Mouse (Mus musculus) megakaryocyte, adult 5-6 weeks (primary cell): ENCODE results near the gene Egfl7. TPM values are rescaled to one million over a fixed set of nuclear protein-coding genes. Genes with fewer than 3 reads are reported as not detected.

Experiments
- ATAC-seq: 2 replicates; pipeline ENCODE4 v1.8.0; 2016; ENCODE audit warnings: mild to moderate bottlenecking, inconsistent platforms; ENCODE audit not compliant: poor library complexity, severe bottlenecking
- total RNA-seq, 2 experiments: library from RNA; stranded (forward) in 1 of 2; stranded (reverse) in 1 of 2; fragments of 153-499, 151-499 nt in 1 of 2; fragments of 221-1000, 200-1000 nt in 1 of 2; gene quantifications; 2 replicates each; pipeline versions ENCODE4 v1.2.3 to v1.2.4; 2015 to 2017

Egfl7 gene
- total RNA-seq, 2 experiments from 2014 or later, result 1.6 to 3.7 TPM

DNA sequence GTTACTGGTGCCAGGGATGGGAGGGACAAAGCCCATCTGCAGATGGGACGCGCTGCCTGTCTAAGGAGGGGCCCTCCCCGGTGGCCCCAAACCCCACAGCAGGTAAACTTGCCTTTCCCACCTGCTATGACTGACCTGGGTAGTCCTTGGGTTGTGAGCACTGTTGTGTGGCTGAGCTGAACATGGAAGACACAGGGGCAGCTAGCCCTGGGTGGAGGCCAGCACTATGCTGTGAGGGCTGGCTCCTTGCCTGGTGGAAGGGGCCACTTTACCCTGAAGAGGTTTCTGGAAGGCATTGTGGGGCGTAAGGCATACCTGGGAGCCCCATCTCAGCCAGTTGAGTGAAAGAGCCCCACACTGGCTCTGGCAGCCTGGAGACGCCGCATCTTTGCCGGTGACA lies 11.1 kb downstream of the Egfl7 start:
- ATAC-seq, result no peak

DNA sequence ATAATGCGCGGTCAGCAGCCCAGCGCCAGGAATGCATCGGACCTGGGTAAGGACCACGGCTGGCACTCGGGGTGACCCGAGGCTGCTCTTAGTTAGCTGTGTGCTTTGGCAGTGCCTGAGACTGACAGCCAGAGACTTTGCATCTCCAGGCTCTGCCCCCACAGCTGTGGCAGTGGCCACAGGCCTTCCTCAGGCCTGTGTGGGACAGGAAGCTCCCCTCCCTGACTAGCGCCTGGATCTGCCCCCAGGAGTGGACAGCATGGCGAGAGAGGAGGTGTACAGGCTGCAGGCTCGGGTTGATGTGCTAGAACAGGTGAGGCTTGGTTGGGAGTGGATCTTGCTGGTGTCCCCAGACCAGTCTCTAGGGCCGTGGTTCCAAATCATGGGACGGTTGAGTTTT lies 11.6 kb downstream of the Egfl7 start:
- ATAC-seq, result no peak

DNA sequence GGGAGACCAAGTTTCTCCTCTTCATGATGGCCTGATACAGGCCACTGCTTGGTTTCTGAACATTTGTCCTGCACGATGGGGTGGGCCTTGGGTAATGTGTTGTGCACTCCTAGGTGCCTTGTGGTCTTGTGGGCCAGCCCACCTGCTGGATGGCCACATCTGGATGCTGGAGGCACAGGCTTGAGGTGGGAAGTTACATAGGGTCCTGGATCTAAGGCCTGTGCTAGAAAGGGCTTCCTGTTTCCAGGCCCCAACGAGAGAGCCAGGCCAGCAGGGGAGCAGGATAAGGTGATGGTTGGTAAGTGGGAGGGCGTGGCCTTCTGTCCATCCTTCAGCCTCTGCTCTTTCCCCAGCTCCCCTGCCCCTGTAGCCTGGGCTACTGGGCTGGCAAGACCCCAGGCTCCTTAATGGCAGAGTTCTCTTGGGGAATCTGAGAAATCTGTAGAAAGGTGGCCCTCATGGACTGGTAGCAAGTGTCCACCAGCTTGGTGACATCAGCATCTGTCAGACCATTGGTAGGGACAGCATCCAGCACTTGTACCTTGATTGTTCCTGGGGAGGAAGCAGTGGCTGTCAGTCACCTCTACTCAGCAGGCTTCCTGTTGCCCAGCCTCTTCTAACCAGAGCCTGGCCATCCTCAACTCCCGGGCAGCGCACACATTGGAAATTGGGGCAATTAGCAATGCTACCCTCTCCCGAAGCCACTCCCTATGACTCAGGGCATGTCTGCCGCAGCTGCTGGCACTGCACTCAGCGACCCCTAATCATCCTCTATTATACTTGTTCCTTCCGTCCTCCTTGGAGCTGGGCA lies 13.6 kb downstream of the Egfl7 start:
- no peak for ATAC-seq

DNA sequence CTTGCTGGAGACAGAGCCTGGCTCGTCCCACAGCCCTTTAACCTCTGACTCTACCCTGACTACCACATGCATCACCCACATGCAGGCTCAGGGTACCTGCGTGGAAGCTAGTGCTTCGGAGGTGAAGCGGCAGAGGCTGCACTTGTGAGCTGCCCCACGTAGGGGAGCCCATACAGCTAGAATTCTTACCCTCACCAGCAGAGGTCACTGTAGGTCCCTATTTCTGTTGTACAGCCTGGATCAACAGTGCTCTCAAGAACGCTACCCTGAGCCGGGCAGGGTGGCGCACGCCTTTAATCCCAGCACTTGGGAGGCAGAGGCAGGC lies 14.2 kb downstream of the Egfl7 start:
- peak; percentile 80 for ATAC-seq

DNA sequence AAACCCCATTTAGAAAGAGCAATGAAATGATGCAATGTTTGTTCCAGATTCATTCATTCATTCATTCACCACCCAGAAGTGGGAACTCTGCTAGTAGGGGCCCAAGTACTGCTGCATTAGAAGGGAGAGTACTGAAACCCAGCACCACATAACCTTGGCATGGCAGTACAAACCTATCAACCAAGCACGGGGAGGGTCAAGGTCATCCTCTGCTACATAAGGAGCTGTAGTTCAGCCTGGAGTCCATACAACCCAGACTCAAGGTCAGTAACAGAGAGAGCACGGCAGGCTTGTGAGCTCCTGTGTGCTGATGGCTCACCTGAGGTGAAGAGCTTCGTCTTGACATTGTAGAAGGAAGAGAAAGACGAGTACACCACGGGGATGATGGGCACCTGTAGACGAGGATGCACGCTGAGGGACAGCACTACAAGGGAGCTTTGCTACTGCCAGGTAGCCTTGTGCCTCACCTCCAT lies 14.7 kb downstream of the Egfl7 start:
- no peak for ATAC-seq

DNA sequence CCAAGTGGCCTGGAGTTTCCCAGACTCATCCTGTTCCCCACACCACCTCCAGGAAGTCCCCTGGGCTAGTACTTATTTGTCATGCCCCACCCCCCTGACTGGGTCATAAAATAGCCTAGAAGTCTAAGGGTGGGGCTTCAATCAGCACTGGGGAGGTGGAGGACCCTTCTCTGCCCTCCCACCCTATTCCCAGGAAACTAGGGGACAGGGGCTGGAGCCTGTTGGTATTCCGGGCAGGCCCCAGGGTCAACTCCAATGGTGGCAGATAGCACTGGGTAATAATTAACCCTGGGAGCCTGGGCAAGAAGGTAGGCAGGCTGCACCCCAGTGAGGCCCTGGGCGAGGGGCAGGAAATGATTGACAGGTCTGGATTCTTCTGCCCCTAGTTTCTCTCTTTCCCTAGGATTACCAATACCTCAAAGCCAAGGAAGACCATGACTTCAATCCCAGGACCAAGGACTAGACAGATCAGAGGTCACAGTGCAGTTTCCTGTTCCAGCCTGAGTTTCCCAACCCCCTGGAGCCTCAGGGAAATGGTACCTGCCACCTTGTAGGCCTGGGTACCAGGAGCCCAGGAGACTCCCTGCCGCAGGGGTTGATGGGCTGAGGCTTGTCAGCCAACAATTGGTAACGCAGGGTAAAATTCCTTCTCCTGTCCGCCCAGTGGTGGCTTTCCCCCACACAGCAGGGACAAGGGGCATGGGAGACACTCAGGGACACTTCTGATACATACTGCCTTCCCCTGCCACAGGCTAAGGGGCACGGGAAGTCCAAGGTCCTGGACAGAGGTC lies 15.3 kb downstream of the Egfl7 start:
- ATAC-seq, result no peak

DNA sequence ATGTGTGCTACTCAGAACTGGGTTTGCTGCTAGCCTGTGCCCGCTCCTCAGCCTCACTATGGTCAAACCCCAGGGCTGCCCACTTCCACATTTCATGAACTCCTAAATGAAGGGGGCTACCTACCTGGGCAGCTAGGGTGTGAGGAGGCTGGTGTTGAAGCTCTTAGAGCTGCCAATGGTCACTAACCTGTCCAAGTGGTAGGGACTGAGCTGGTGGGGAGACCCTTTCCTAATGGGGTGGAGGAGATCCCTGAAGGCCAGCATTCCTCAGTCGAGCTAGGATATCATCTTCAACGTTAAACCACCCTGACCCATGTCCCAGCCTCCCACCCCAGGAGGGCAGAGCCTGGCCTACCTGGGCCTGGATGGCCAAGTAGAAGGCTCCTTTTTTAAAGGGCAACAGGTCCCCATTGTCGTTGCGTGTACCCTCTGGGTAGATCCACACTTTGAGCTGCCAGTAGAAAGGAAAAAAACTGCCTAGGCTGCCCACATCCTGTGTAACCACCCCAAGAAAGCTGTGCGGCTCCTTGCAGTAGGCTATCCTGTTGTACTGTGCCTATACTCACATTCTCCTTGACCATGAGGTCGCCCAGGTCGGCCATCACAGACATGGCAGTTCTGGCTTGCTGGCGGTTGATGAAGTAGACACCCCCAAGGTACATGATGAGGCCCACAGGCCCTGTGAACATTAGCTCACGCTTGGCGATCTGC lies 16.1 kb downstream of the Egfl7 start:
- no peak for ATAC-seq

DNA sequence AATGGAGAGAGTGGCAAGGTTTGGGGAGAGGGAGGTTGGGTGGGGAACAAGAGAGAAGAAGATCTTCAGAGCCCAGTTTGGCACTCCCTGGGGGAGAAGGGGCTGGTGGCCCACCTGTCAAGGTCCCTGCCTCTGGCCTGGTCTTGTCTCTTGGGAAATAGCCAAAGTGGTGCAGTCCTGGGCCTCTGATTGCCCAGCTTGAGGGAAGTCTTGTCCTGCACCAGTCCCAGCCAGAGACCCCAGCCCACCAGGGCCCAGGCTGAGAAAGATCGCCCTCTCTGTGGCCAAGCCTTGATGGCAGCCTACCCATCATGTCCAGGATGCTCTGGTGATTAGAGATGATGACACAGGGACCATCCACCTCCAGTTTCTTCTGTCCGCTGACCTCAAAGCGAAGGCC lies 17.1 kb downstream of the Egfl7 start:
- no peak for ATAC-seq

DNA sequence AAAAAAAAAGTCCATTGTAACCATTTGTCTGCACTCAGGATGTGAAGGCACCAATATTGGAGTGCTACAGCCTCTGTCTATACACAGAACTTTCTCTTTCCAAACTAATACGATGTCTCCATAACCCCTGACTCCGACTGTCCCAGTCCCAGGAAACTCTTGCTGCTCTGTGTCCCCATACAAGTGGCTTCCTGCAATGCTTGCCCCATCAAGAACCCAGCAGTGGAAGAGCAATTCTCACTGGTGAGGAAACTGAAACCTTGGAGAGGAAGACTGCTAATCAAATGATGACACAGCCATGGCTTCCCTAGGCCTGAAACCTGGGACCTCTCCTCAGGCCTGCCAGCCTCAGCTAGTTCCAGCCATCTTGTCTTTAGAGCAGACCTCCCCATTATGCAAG lies 18.0 kb downstream of the Egfl7 start:
- peak; percentile 63 for ATAC-seq

DNA sequence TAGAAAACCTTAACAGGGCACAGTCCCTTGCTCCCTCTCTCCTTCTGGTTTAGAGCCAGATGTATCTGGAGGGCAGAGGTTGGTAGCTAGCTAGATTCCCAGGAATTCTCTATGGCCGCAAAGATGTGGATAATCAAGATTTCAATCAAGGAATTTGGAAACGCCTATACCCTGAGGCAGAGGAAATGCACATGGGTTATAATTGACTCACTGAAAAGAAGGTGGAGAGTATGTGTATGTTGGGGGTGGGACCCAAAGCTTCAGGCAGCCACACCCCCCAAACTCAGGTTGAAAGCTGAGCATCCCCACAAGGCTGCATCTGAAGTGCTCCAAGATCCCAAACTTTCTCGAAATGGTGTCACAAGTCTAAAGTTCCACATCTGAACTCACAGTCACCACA lies 18.6 kb downstream of the Egfl7 start:
- ATAC-seq, result no peak

DNA sequence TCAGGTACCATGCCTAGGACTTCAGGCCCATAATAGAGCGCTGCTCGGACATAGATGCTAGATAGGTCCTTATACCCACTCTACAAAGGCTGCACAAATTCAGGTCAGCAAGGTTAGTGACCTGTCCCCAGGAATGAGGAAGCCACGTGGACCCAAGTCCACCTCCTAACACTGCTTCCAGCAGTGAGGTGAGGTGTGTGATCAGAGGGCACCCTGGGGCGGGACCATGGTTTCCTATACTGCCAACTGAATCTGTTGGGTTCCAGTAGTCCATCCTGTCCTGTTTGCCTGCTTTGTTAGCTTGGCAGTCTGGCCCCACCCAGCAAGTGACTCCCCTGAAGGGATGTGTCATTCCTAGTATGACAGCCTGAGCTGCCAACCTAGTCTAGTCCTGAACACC lies 20.2 kb downstream of the Egfl7 start:
- ATAC-seq, result no peak

DNA sequence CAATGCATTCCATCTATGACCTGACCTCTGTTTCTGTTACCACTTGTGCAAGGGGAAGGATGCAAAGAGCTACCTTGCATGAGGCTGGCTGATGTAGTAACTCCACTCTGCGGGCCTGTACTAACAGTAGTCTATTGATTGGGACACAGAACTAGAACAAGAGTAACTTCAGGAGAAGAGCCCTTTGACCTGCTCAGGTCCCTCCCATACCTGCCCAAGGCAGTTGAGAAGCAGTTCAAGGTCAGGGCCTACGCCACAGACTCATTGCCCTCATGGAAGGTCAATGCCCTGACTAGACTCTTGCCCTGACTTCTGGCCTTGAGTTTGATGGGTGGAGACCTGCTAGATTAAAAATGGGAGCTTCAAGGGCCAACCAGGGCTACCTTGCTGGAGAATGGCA lies 20.9 kb downstream of the Egfl7 start:
- no peak for ATAC-seq

DNA sequence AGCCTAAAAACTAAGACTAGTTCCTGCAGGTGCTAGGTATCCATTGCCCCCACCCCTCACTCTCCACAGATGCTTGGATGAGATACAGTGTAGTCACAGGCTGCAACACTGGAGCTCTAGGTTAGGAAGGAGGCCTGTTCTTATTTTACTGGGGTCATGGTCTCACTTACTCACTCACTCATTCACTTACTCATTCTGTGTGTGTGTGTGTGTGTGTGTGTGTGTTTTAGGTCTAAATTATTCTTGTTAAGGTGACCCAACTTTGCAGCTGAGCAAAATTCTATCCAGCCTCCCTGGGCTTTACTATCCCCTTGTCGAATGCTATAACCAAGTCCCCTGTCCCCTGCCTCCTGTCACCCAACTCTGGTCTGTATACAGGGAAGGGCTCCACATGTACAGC lies 21.8 kb downstream of the Egfl7 start:
- no peak for ATAC-seq

DNA sequence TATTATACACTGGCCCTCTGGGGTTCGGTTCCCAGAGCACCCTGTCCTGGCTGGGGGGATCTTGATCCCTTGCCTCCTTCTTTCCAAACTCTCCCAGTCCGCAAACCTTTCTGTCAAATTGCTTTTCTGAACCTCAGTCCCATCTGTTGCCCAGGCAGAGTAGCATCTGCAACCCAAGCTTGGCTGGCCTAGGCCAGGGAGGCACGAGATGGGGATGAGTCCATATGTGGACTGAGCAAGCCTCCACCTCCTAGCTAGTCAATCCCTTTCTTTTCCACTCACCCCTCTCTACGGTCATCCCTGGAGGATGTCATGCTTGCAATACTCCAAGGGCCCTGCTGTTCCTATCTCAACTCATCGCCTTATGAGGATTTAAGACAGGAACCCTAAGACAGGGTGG lies 22.8 kb downstream of the Egfl7 start:
- ATAC-seq, result no peak

DNA sequence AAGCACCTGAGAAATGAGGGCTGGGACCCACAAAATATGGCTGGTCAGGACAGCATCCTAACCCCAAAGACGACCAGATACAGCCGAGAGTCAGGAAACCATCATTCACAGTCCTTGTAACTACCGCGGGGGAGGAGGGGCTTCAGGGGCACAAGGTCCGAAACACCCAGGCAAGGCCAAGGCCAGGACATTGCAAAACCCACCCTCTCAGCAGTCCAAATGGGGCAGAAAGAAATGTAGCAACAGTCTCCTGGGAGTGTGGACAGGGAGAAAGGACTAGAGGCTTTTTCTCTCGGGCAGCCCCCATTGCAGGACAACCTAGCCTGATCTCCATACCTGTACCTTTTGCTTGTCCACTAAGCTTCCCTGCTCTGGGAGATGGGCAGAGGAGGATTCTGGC lies 23.3 kb downstream of the Egfl7 start:
- ATAC-seq, result no peak

DNA sequence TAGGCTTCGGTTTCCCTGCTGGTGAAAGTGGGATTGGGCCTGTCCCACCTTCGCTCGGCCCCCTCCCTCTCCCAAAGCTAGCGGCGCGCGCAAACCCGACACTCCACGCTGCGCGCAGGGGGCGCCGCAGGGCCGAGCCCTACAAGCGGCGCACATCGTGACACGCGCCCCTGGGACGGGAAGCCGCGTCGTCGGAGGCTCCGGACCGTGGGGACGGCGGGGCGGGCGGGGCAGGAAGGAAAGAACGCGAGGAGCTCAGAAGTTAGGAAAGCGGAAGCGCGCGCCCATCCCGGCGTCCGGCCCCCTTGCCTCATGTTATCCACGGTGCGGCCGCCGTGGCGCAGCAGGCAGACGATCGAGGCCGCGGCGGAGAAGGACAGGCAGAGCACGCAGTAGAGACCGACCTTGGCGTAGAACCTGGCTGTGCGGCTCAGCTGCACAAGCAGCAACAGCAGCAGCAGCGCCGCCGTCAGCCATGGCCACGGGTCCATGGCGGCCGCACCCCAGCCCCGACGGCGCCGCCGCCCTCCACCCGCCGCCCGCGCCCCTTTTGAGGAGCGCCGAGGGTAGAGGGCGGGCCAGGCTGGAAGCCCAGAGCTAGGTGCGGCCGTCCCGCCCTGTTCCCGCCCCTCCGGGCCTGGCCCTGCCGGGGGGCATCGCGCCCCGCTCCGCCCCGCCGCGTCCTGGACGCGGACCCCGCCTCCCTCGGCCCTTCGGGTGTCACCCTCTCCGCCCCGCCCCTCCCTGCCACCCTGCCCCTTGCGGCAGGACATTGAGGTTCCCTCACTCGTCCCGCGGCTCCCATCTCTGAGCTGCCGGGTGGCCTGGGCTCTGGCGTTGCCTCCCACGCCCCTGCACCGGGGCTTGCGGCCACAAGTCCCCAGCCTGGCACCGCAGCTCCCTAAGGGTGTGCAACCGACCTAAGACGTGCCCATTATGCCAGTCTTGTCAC lies 24.2 kb downstream of the Egfl7 start, which contains the start of gene Agpat2:
TSS of gene Agpat2 (minus strand) at position 698 of the 952 bp plus-strand sequence.
- ATAC-seq, result peak; percentile 70

DNA sequence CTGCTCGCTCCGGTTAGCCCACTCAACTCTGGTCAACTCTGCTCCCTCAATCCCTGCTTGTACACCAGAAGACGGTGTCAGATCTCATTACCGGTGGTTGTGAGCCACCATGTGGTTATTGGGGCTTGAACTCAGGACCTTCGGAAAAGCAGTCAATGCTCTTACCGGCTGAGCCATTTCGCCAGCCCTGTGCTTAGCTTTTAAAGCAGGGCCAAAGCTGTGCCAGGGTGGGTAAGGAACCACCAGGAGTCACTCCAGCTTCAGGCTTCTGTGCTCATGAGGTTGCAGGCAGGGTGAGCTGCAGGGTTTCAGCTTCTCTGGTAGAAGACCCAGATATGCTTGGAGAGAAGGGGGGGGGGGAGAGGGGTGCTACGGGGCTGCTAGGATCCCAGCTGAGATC lies 25.5 kb downstream of the Egfl7 start:
- ATAC-seq, result no peak

DNA sequence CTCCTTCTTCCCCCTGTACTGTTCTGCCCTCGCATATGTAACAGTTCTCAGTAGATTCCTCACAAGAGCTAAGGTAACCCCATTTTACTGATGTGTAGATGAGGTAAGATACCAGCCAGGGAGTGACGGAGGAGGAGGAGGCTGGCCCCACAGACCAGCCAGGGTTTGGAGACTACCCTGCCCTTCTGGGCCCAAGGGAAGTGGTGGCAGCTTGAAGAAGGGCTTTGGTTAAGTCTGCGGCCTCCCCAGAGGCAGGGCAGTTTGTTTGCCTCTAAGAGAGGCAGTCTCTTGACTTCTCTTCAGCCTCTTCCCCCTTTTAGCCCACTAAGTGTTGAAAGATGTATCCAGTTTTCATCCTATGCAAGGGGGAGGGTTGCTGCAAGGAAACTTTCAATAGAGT lies 26.8 kb downstream of the Egfl7 start:
- ATAC-seq, result peak; percentile 9

DNA sequence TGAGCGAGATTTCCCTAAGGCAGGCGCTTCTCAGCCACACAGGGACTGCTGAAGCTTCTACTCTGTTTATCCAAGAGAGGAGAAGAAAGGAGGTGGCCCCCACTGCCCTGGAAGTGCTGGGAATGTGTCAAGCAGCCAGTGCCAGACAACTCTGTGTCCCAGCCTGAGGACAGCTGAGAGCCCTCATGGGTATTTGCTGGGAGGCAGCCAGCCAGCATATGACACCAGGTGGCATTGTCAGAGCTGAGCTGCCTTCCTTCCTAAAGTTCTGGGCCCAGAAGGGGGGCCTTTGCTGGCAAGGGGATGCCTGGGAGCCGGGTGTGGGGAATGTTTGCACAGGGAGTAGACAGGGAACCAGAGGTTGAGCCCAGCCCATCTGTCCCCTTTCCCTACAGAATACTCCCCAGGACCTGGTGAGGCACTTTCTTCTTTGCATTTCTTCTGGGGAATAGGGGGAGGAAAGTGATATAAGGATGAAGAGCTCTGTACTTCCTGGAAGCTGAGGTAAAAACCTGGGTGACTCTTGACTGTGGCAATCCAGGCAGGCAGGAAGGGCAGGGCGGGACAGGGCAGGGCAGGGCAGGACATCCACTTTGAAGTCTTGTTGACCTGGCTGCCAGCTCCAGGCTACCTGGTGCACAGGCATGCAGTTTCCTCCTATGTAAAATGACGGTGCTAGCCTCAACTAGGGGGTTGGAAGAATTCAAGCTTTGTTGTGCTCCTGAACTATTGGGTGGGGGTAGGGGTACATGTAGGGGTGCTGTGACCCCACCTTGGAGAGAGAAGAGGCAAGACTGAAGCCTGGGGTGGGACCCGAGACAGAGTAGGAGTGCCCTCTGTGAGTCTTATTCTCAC lies 27.5 kb downstream of the Egfl7 start:
- ATAC-seq, result no peak

DNA sequence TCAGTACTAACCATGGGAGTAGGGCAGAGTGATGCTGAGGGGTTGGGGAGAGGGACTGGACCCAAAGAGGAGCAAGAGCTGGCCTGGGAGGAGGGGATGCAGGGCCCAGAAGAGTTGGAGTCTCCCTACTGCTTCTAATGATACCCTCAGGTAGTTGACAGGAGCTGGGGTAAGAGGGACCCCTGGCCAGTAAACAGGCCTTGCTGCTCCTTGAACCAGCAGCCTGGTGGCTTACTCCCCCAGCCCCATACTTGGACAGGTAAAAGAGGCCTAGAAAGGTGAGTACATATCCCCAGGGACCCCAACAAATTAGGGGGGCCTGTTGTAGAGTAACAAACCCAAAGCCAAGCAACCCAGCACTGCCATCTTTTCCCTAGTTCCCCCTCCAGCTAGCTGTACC lies 29.0 kb downstream of the Egfl7 start:
- no peak for ATAC-seq
